Mouse (Mus musculus) forebrain, embryonic 13.5 days (tissue): Measurements from ENCODE around the gene BC107364. TPM values are rescaled to one million over a fixed set of nuclear protein-coding genes. Genes with fewer than 3 reads are reported as not detected.
"Not testable (repeated sequence)": the region's sequence is repeated elsewhere in the genome, so short reads cannot be mapped to it uniquely, and the experiment has no call there.

Experiments
- ATAC-seq: fragments of 200-750 bp; cut with Nextera tagmentation; 2 replicates; pipeline ENCODE4 v1.8.0; 2017
- H3K27ac ChIP-seq: fragments of 300-500 bp; sonication (generic); 2 replicates; pipeline ENCODE4 v1.5.1; 2015; ENCODE audit warnings: inconsistent platforms, mild to moderate bottlenecking, moderate library complexity
- H3K27me3 ChIP-seq: fragments of 300-500 bp; sonication (generic); 2 replicates; pipeline ENCODE4 v1.6.1; 2015; ENCODE audit warnings: mild to moderate bottlenecking, inconsistent platforms
- H3K36me3 ChIP-seq: fragments of 300-500 bp; sonication (generic); 2 replicates; pipeline ENCODE4 v1.6.1; 2015; ENCODE audit warnings: mild to moderate bottlenecking, inconsistent platforms; ENCODE audit not compliant: poor library complexity, severe bottlenecking
- H3K4me1 ChIP-seq: fragments of 300-500 bp; sonication (generic); 2 replicates; pipeline ENCODE4 v1.6.1; 2015; ENCODE audit warnings: inconsistent platforms
- H3K4me2 ChIP-seq: fragments of 300-500 bp; sonication (generic); 2 replicates; pipeline ENCODE4 v1.6.1; 2015; ENCODE audit warnings: inconsistent platforms, mild to moderate bottlenecking, moderate library complexity
- H3K4me3 ChIP-seq: fragments of 300-500 bp; sonication (generic); 2 replicates; pipeline ENCODE4 v1.5.1; 2015; ENCODE audit warnings: mild to moderate bottlenecking, inconsistent platforms
- H3K9ac ChIP-seq: fragments of 300-500 bp; sonication (generic); 2 replicates; pipeline ENCODE4 v1.6.1; 2015; ENCODE audit warnings: mild to moderate bottlenecking, inconsistent platforms
- H3K9me3 ChIP-seq: fragments of 300-500 bp; sonication (generic); replicated peaks from 2 replicates; pipeline ENCODE4 v1.6.1; 2016; ENCODE audit warnings: inconsistent platforms
- WGBS: fragments of 180-500 bp; shearing (Covaris S2); methylation state at CpG from one replicate; pipeline ENCODE4 v1.1.7; 2015; 5-methylcytosine and 5-hydroxymethylcytosine counted together
- polyA plus RNA-seq: library from polyadenylated mRNA; unstranded; fragments of >200 nt; fragmentation: Nextera tagmentation; extraction: Ambion mirVana; gene quantifications from 2 replicates; pipeline ENCODE4 v1.2.1, GENCODE M21; 2015

Gene BC107364
- polyA plus RNA-seq, 1 experiment from 2014 or later, result not detected

GRCm38 (mm10) chr3:96467641-96468040, 15.5 kb upstream of the BC107364 start:
- Histone ChIP-seq H3K36me3 (no peaks in the 10 kb centered on the region), H3K27ac (no peak overlapping the region), H3K9me3 (no peaks in the 10 kb centered on the region), H3K4me2 (no peak overlapping the region), H3K9ac (no peak overlapping the region), H3K27me3 (peaks cover 47% of the 10 kb centered on the region), H3K4me3 (no peak overlapping the region), H3K4me1 (peaks cover 3% of the 10 kb centered on the region; the same call in 1 of the 2 replicates)
- WGBS, result 86% methylated on average over 8 of the region's 8 CpGs
- ATAC-seq, result no peak

- Histone ChIP-seq H3K4me3 (no peak overlapping the region), H3K27me3 (peaks cover 26% of the 10 kb centered on the region), H3K9me3 (no peaks in the 10 kb centered on the region), H3K4me2 (peak overlapping the region; percentile 14; the same call in 1 of the 2 replicates), H3K36me3 (no peaks in the 10 kb centered on the region), H3K4me1 (peaks cover 3% of the 10 kb centered on the region; the same call in 1 of the 2 replicates), H3K9ac (no peak overlapping the region), H3K27ac (no peak overlapping the region)
- 6% methylated on average over 25 of the region's 25 CpGs for WGBS
- no peak for ATAC-seq
These were observed 11.8 kb upstream of the BC107364 start for GRCm38 (mm10) chr3:96463891-96464290.

- H3K36me3 ChIP-seq, H3K9ac ChIP-seq, H3K9me3 ChIP-seq, H3K27ac ChIP-seq, H3K4me1 ChIP-seq, H3K4me2 ChIP-seq, H3K4me3 ChIP-seq: not testable (repeated sequence)
- WGBS, result no CpG with 5 or more reads among the region's 19 CpGs
- peaks cover 23% of the 10 kb centered on the region for H3K27me3 ChIP-seq
- peak; percentile 12; the same call in 1 of the 2 replicates for ATAC-seq
These were observed 8.4 kb upstream of the BC107364 start for GRCm38 (mm10) chr3:96460568-96460870.

GRCm38 (mm10) chr3:96459757-96460567, 7.9 kb upstream of the BC107364 start:
- H3K9ac ChIP-seq, result not testable (repeated sequence)

GRCm38 (mm10) chr3:96458886-96459439, 6.9 kb upstream of the BC107364 start:
- WGBS, result no CpG with 5 or more reads among the region's 48 CpGs
- not testable (repeated sequence) for H3K36me3 ChIP-seq, ATAC-seq, H3K9ac ChIP-seq, H3K9me3 ChIP-seq, H3K4me3 ChIP-seq, H3K4me2 ChIP-seq, H3K27ac ChIP-seq, H3K4me1 ChIP-seq
- H3K27me3 ChIP-seq, result peaks cover 18% of the 10 kb centered on the region

More at GRCm38 (mm10) chr3:96459757-96460567, 7.9 kb upstream of the BC107364 start:
- not testable (repeated sequence) for H3K36me3 ChIP-seq, H3K4me3 ChIP-seq, H3K27ac ChIP-seq, H3K4me2 ChIP-seq, H3K4me1 ChIP-seq, H3K9me3 ChIP-seq
- ATAC-seq, result peak; percentile 76
- 0% methylated on average over 1 of the region's 58 CpGs for WGBS
- peaks cover 23% of the 10 kb centered on the region for H3K27me3 ChIP-seq

- H3K9ac ChIP-seq, H3K27ac ChIP-seq, H3K4me2 ChIP-seq, H3K36me3 ChIP-seq, H3K4me1 ChIP-seq, H3K4me3 ChIP-seq, H3K9me3 ChIP-seq: not testable (repeated sequence)
- ATAC-seq, result peak; percentile 44; the same call in 1 of the 2 replicates
- no CpG with 5 or more reads among the region's 53 CpGs for WGBS
- peaks cover 15% of the 10 kb centered on the region for H3K27me3 ChIP-seq
These were observed 5.9 kb upstream of the BC107364 start for GRCm38 (mm10) chr3:96458008-96458407.

GRCm38 (mm10) chr3:96451181-96451737, 847 bp downstream of the BC107364 start:
- not testable (repeated sequence) for H3K4me3 ChIP-seq, H3K27ac ChIP-seq, H3K36me3 ChIP-seq, ATAC-seq, H3K4me1 ChIP-seq, H3K9me3 ChIP-seq, H3K9ac ChIP-seq, H3K4me2 ChIP-seq
- WGBS, result no CpG with 5 or more reads among the region's 50 CpGs
- H3K27me3 ChIP-seq, result peaks cover 17% of the 10 kb centered on the region

GRCm38 (mm10) chr3:96450586-96450896, 1.6 kb downstream of the BC107364 start:
- not testable (repeated sequence) for H3K4me2 ChIP-seq, H3K9ac ChIP-seq, ATAC-seq, H3K4me1 ChIP-seq, H3K27ac ChIP-seq, H3K4me3 ChIP-seq, H3K9me3 ChIP-seq, H3K36me3 ChIP-seq
- WGBS, result no CpG with 5 or more reads among the region's 10 CpGs
- H3K27me3 ChIP-seq, result peaks cover 20% of the 10 kb centered on the region

- not testable (repeated sequence) for H3K27ac ChIP-seq, H3K4me1 ChIP-seq, H3K4me2 ChIP-seq, H3K4me3 ChIP-seq, H3K9ac ChIP-seq, H3K9me3 ChIP-seq, H3K36me3 ChIP-seq
- H3K27me3 ChIP-seq, result peaks cover 20% of the 10 kb centered on the region
- peak; percentile 72; the same call in 1 of the 2 replicates for ATAC-seq
- no CpG with 5 or more reads among the region's 68 CpGs for WGBS
These were observed 2.1 kb downstream of the BC107364 start for GRCm38 (mm10) chr3:96449762-96450585.

GRCm38 (mm10) chr3:96445436-96445835, 6.7 kb downstream of the BC107364 start:
- no peak for ATAC-seq
- H3K9ac ChIP-seq, result no peak overlapping the region
- H3K27ac ChIP-seq, result no peak overlapping the region
- H3K9me3 ChIP-seq, result no peaks in the 10 kb centered on the region
- H3K36me3 ChIP-seq, result no peaks in the 10 kb centered on the region
- H3K27me3 ChIP-seq, result peaks cover 59% of the 10 kb centered on the region
- H3K4me1 ChIP-seq, result 0 out of 2 replicates have a peak, but pooled peaks cover 3% of the 10 kb centered on the region
- H3K4me2 ChIP-seq, result no peak overlapping the region
- H3K4me3 ChIP-seq, result no peak overlapping the region
- 84% methylated on average over 4 of the region's 4 CpGs for WGBS

- ATAC-seq, result no peak
- no peak overlapping the region for H3K27ac ChIP-seq
- H3K27me3 ChIP-seq, result peaks cover 94% of the 10 kb centered on the region
- H3K9me3 ChIP-seq, result no peaks in the 10 kb centered on the region
- 2% methylated on average over 13 of the region's 13 CpGs for WGBS
- H3K9ac ChIP-seq, result peak overlapping the region; percentile 66
- no peaks in the 10 kb centered on the region for H3K36me3 ChIP-seq
- peak overlapping the region; percentile 42 for H3K4me3 ChIP-seq
- H3K4me2 ChIP-seq, result peak overlapping the region; percentile 68
- 0 out of 2 replicates have a peak, but pooled peaks cover 4% of the 10 kb centered on the region for H3K4me1 ChIP-seq
These were observed 11.5 kb downstream of the BC107364 start for GRCm38 (mm10) chr3:96440578-96440977.
